Mouse (Mus musculus) CH12.LX (cell line): ENCODE results near the gene Prmt8. TPM values are rescaled to one million over a fixed set of nuclear protein-coding genes. Genes with fewer than 3 reads are reported as not detected.

Experiments
- DNase-seq: peaks from one replicate; pipeline ENCODE4 v3.0.0-alpha.2; 2013; ENCODE audit errors: extremely low read depth
- H3K27ac ChIP-seq: 2 replicates; pipeline ENCODE4 v1.5.1; 2012; ENCODE audit warnings: low read depth, mild to moderate bottlenecking, control low read depth, moderate library complexity; ENCODE audit not compliant: insufficient read depth
- H3K27me3 ChIP-seq: replicated peaks from 2 replicates; pipeline ENCODE3; 2012; ENCODE audit warnings: inconsistent platforms
- H3K36me3 ChIP-seq, 2 experiments: replicated peaks in 1 of 2; 2 replicates each; pipeline versions ENCODE3 to v1.6.1; 2012; ENCODE audit warnings: inconsistent platforms in 1 of 2, low read length in 1 of 2, mild to moderate bottlenecking in 1 of 2, mixed read lengths in 1 of 2, moderate library complexity in 1 of 2; ENCODE audit not compliant: control insufficient read depth in 1 of 2, insufficient read depth in 1 of 2
- H3K4me1 ChIP-seq, 2 experiments: 2 replicates each; pipeline ENCODE4 v1.6.1; 2012; ENCODE audit warnings: inconsistent platforms in 1 of 2, moderate library complexity in 1 of 2; ENCODE audit not compliant: insufficient read depth in 2 of 2, control insufficient read depth in 1 of 2
- H3K4me2 ChIP-seq: 2 replicates; pipeline ENCODE4 v1.6.1; 2012; ENCODE audit warnings: low read depth, mild to moderate bottlenecking, control low read depth; ENCODE audit not compliant: poor library complexity, insufficient read depth, severe bottlenecking
- H3K4me3 ChIP-seq, 3 experiments: fragments of 150-350 bp in 1 of 3; sonication (generic) in 1 of 3; replicated peaks in 1 of 3; 2 replicates each; pipeline versions ENCODE3 to v1.5.1; 2011 to 2012; ENCODE audit warnings: low read depth in 2 of 3, low read length in 2 of 3, mild to moderate bottlenecking in 2 of 3, moderate library complexity in 2 of 3, control low read depth in 1 of 3, improper control_type of control experiment in 1 of 3, inconsistent platforms in 1 of 3, mixed read lengths in 1 of 3; ENCODE audit not compliant: poor library complexity in 1 of 3
- H3K79me2 ChIP-seq: replicated peaks from 2 replicates; pipeline ENCODE4 v1.6.1; 2012; ENCODE audit warnings: mild to moderate bottlenecking, moderate library complexity; ENCODE audit not compliant: control insufficient read depth, poor library complexity, insufficient read depth, severe bottlenecking; ENCODE audit errors: extremely low read depth
- H3K9ac ChIP-seq: 2 replicates; pipeline ENCODE4 v1.6.1; 2012; ENCODE audit warnings: low read depth, mild to moderate bottlenecking, control low read depth, moderate library complexity; ENCODE audit not compliant: insufficient read depth
- H3K9me3 ChIP-seq: replicated peaks from 2 replicates; pipeline ENCODE3; 2012; ENCODE audit warnings: low read length, inconsistent platforms, mixed read lengths
- E2F4 ChIP-seq: IDR thresholded peaks from 2 replicates; pipeline ENCODE4 v1.6.1; 2011; ENCODE audit warnings: low read depth, low read length, improper control_type of control experiment; ENCODE audit not compliant: insufficient replicate concordance
- EP300 ChIP-seq: IDR thresholded peaks from 2 replicates; pipeline ENCODE4 v1.6.1; 2011; ENCODE audit warnings: low read length, improper control_type of control experiment
- ETS1 ChIP-seq: conservative IDR thresholded peaks from 2 replicates; pipeline ENCODE4 v1.6.1; 2012; ENCODE audit warnings: low read depth, mild to moderate bottlenecking, inconsistent platforms, low read length, improper control_type of control experiment, moderate library complexity
- IRF4 ChIP-seq: IDR thresholded peaks from 2 replicates; pipeline ENCODE4 v1.6.1; 2014; ENCODE audit warnings: low read depth, mild to moderate bottlenecking, inconsistent platforms, low read length, improper control_type of control experiment
- JUN ChIP-seq: IDR thresholded peaks from 2 replicates; pipeline ENCODE4 v1.6.1; 2011; ENCODE audit warnings: low read depth, mild to moderate bottlenecking, low read length, improper control_type of control experiment, moderate library complexity; ENCODE audit not compliant: insufficient read depth
- JUND ChIP-seq: conservative IDR thresholded peaks from 2 replicates; pipeline ENCODE4 v1.6.1; 2011; ENCODE audit warnings: low read depth, low read length, improper control_type of control experiment
- MAX ChIP-seq: IDR thresholded peaks from 2 replicates; pipeline ENCODE4 v1.6.1; 2011; ENCODE audit warnings: low read length, improper control_type of control experiment
- NRF1 ChIP-seq: IDR thresholded peaks from 2 replicates; pipeline ENCODE4 v1.6.1; 2014; ENCODE audit warnings: low read depth, mild to moderate bottlenecking, inconsistent platforms, low read length, improper control_type of control experiment, moderate library complexity
- POLR2AphosphoS2 ChIP-seq: IDR thresholded peaks from 2 replicates; pipeline ENCODE4 v1.6.1; 2011; ENCODE audit warnings: low read depth, low read length, improper control_type of control experiment
- TCF12 ChIP-seq: IDR thresholded peaks from 2 replicates; pipeline ENCODE4 v1.6.1; 2014; ENCODE audit warnings: low read depth, mild to moderate bottlenecking, inconsistent platforms, low read length, improper control_type of control experiment
- ZC3H11A ChIP-seq: IDR thresholded peaks from 2 replicates; pipeline ENCODE4 v1.6.1; 2012; ENCODE audit warnings: low read depth, mild to moderate bottlenecking, inconsistent platforms, low read length, improper control_type of control experiment
- ZMIZ1 ChIP-seq: IDR thresholded peaks from 2 replicates; pipeline ENCODE4 v1.6.1; 2012; ENCODE audit warnings: low read depth, mild to moderate bottlenecking, inconsistent platforms, low read length, improper control_type of control experiment
- dilution Hi-C: fragments of 300-500 bp; cut with MboI; formaldehyde crosslinking; loops from 2 replicates; pipeline ENCODE4 v1.14.3; 2020; ENCODE audit warnings: low sequenced_read_pairs; ENCODE audit not compliant: extremely low pct_unique_long_range_greater_than_20kb, extremely low pct_ligation_motif_present
- in situ Hi-C: fragments of 300-500 bp; cut with MboI; formaldehyde crosslinking; loops from 3 replicates; pipeline ENCODE4 v1.14.3; 2019; ENCODE audit warnings: low sequenced_read_pairs, low pct_ligation_motif_present, low pct_unique_long_range_greater_than_20kb, mixed read lengths
- polyA plus RNA-seq: library from polyadenylated mRNA; unstranded; fragments of >175 nt; gene quantifications from 2 replicates; pipeline ENCODE4 v1.2.1, GENCODE M21; 2012; ENCODE audit warnings: low read depth; ENCODE audit not compliant: insufficient read length
- total RNA-seq, 2 experiments: library from RNA; depleted of rRNA; stranded (reverse); fragments of 300-350 nt in 1 of 2; fragments of >200 nt in 1 of 2; gene quantifications; 2 replicates each; pipeline ENCODE4 v1.2.3; 2012 to 2014

Gene Prmt8
- total and polyA plus RNA-seq, 3 experiments = not detected

- TF ChIP-seq NRF1 (no peak), EP300 (no peak), POLR2AphosphoS2 (no peak)
- Histone ChIP-seq H3K27ac (no peak overlapping the region), H3K9me3 (no peaks in the 10 kb centered on the region), H3K4me1 (peaks cover 0 to 13% of the 10 kb centered on the region in 2 experiments; a peak in 2 of 4 replicates), H3K79me2 (no peaks in the 10 kb centered on the region), H3K27me3 (peaks cover 54% of the 10 kb centered on the region), H3K4me3 (no peak overlapping the region), H3K4me2 (no peak overlapping the region), H3K36me3 (no peaks in the 10 kb centered on the region), H3K9ac (no peak overlapping the region)
- dilution Hi-C loops (no loop called here), in situ Hi-C loops (no loop called here)
- DNase-seq = no peak
These were observed 85.7 kb downstream of the Prmt8 start for GRCm38 (mm10) chr6:127683561-127683960.

GRCm38 (mm10) chr6:127680784-127681183 is 88.5 kb downstream of the Prmt8 start:
- TF ChIP-seq IRF4 (no peak), ETS1 (no peak), JUND (no peak), JUN (no peak), E2F4 (no peak), ZMIZ1 (no peak), ZC3H11A (no peak), TCF12 (no peak)
- no peaks in the 10 kb centered on the region for H3K79me2 ChIP-seq
- H3K4me3 ChIP-seq = no peak overlapping the region
- dilution Hi-C loops = no loop called here
- H3K9ac ChIP-seq = no peak overlapping the region
- no peak for DNase-seq
- H3K9me3 ChIP-seq = no peaks in the 10 kb centered on the region
- H3K27ac ChIP-seq = no peak overlapping the region
- in situ Hi-C loops = no loop called here
- H3K27me3 ChIP-seq = peaks cover 53% of the 10 kb centered on the region
- H3K4me2 ChIP-seq = no peak overlapping the region
- no peaks in the 10 kb centered on the region for H3K36me3 ChIP-seq
- peaks cover 0 to 13% of the 10 kb centered on the region in 2 experiments; a peak in 2 of 4 replicates for H3K4me1 ChIP-seq

- Histone ChIP-seq H3K4me1 (peaks cover 0 to 13% of the 10 kb centered on the region in 2 experiments; a peak in 2 of 4 replicates), H3K4me3 (no peak overlapping the region), H3K9me3 (no peaks in the 10 kb centered on the region), H3K27me3 (peaks cover 43% of the 10 kb centered on the region), H3K36me3 (no peaks in the 10 kb centered on the region)
- dilution Hi-C loops = no loop called here
- TF ChIP-seq MAX = no peak
- TF ChIP-seq, all 38 proteins: peak for 0
- H3K79me2 ChIP-seq = no peaks in the 10 kb centered on the region
- H3K9ac ChIP-seq = no peak overlapping the region
- in situ Hi-C loops = no loop called here
- H3K4me2 ChIP-seq = no peak overlapping the region
- H3K27ac ChIP-seq = no peak overlapping the region
- DNase-seq = no peak
These were observed 90.3 kb downstream of the Prmt8 start for GRCm38 (mm10) chr6:127678998-127679397.
